Mouse (Mus musculus): Measurements from ENCODE around the gene Leo1.

Gene Leo1

DNA sequence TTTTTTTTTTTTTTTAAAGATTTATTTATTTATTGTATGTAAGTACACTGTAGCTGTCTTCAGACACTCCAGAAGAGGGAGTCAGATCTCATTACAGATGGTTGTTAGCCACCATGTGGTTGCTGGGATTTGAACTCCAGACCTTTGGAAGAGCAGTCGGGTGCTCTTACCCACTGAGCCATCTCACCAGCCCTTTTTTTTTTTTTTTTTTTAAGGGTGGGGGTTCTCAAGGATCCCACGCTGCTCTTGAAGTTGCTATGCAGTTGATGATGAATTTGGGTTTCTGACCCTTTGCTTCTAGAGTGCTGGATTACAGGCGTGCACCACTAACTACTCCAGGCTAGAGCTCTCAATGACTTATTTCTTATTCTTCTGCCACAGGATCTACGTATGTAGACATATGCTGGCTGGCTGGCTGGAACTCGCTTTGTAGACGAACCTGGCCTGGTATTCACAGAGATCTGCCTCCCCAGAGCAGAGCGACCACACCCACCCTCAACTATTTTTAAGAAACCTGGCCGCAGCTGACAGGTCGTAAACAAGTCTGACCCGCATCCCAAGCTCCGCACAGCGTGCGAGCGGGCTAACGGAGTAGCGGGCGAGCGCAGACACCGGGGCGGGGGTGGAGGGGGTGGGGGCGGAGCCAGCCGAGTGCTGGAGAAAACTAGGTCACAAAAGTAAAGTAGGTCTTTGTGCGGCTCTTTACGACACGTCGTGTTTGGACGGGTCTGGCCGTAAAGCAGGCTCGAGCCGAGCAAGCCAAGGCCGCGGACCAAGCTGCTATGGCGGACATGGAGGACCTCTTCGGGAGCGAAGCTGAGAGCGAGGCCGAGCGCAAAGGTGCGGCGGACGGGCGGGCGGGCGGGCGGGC lies at the start of gene Leo1:
Gene Leo1 (plus strand): TSS at position 729 of the 871 bp plus-strand sequence.
- peak; percentile 90 to 95 for DNase-seq

DNA sequence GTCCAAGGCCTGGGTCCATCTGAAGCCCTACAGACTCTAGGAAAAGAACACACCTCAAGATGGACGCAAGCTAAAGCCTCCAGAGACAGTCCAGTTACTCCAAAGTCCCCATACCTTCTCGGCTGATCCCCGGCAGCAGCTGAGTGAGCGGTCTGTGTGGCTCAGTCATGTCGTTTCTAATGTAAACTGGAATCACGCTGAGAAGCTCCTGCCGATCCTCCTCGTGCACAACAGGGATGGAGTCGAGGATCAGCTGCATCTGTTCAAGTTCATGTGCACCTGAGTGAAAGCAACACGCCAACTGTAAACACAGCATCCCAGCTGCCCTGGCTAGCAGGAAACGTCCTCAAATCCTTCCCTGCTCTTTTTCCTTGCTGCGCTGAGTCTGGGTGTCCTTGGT lies 48.1 kb upstream of the Leo1 start:
- no peak for DNase-seq

DNA sequence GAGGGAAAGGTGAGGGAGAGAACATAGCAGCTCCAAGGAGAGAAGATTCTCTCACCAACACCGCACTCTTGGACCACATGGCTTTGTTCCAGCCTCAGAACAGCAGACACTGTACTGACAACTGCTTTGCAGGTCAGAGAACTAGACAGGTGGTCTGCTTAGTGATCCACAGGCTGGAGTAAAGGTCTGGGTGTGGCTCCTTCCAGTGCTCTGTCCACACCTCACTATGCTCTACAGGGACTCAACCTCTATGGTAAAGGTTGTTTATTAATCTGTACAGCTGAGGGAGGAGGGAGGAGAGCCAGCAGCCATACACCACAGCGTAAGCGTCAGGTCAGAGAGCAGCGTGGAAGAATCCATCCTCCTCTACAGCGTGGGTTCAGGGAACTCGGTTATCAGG lies 45.4 kb upstream of the Leo1 start:
- no peak for DNase-seq

DNA sequence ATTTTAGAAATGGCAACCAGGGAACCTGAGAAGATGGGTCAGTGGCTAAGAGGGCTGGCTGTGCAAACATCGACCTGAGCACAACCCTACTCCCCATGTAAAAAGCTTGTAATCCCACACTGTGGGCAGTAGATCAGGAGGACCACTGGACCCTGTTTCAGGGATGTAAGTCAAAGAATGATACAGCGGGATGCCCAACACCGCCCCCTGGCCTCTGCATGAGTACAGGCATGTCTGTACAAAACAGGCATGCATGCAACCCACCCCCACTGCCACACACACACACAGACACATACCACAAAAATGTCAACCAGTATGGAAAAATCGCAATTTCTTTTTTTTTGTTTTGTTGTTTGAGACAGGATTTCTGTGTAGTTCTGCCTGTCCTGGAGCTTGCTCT lies 42.3 kb upstream of the Leo1 start:
- DNase-seq, result no peak

DNA sequence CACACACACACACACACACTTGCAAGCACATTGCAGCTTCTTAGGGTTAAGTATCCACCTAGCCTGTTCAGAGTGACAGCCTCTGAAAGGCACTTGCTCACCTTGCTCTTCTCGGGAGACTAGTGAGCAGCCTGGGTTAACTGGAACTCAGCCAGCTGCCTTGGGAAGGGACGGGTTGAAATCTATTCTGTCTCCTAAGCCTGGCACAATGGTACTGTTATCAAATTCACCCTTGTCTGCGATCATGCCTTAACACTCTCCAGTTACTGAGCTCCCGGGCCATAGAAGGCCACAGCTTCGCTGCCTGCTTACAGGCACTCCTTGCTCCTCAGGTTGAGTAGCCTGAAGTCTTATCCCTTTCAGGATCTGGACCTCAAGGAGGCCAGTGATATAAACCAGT lies 40.7 kb upstream of the Leo1 start:
- peak in 1 of 2 experiments; percentile 27 for DNase-seq

DNA sequence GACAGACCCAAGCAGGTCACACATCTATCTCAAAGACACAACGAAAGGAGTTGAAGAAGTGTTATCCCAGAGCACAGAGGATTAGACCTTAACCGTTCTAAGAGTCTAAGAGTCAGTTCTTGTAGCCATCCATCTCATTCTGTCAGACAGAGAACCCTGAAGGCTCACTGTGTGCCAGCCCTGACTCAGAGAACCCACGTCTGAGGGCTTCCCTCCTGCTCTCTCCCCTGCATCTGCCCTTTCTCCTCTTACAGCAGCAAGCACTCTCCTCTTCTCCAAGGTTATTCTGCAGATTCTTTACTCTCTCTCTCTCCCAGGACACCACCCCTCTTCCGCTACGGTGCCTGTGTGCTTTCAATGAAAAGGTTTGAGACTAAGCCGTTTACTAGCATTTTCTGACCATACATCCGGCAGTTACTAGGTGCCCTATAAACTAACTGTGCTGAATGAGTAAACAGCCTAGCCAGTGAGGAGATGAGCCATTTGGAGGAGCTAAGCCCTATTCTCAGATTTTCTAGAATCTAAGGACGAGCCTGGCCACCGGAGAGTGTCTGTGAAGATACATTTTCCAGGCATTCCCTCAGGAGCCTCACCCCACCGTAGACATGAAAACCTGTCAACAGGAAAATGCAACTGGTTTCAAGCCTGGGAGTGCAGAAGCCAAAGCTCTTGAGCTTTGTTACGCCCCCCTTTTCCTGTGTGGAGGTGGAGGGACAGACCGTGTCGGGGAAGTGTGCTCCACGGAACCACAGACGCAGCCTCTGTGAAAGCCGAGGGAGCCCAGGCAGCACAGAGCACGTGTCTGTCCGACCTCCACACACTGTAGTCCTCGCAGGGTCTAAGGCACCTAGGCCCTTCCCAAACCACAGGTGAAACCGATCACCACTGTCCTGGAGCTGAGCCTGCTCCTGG lies 39.5 kb upstream of the Leo1 start:
- no peak for DNase-seq

DNA sequence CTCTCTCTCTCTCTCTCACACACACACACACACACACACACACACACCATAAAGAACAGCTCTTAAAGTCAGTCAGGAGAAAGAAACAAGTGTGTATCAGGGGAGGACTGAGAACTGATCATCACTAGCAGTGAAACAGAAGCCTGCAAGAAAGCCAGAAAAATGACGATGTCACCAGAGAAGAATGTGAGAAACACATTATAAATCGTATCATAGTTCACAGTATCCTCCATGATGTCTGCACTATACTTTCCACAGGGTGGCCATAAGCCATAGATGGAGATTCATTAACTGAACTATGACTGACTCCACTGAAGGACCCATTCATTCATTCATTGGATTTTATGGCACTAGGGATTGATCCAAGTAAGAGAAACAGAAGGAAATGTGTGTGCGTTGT lies 37.8 kb upstream of the Leo1 start:
- DNase-seq, result no peak

DNA sequence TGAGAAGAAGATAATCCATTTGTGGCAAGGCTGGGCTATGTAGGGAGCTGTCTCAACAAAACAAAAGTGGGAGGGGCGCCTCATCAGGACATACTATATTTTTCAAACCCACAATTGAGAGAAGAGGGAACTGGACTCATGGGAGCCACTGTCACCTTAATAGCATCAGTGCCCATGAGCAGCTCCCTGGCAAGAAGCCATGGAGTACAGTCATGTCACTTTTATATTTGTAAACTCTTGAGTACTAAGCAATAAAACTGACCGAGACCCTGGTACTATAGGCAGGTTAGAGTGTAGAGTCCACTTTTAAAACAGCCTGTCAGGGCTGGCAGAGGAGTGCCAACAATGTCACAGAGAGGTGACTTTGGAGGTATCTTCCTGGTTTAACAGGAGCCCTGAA lies 35.2 kb upstream of the Leo1 start:
- no peak for DNase-seq

DNA sequence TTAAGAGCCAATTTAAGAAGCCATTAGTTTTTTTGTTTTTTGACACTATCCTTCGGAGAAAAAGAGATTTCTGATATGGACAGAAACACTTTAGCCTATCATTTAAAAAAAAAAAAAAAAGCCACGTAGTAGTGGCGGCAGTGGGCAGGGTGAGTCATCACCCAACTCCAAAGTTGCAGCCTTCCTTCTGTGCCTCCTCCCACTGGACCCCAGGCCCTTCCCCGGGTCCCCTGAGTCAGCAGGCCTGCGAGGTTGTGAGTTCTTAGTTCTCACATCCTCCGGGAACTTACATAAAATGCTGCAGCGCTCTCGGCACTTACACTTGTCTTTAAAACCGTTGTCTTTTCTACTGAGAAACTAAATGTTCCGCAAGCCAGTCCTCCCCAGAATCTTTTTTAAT lies 33.5 kb upstream of the Leo1 start:
- peak; percentile 37 to 43 for DNase-seq

DNA sequence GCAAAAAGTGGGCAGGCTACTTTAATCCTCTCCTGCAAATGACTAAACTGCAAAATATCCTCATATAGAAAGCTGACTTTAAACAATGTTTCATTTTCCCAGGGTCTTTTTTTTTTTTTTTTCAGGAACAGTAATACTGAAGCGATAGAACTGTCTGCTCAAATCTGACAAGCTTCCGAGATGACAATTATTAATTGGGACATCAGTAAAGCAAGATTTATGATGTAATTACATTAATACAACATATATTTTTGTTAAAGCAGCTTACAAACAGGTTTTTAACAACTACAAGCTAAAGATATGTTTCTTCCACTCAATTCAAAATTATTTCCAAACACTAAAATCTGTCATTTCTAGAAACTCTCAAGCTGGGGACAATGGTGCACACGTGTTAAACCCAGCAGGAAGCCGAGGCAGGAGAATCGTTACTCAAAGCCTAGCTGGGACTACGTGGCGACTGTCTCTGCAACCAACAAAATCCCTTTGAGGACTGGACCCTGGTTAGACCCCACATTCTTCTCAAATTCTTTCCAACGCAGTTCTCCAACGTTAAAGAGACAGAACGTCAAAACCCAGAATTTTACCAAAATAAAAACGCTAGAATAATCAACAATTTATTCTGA lies 33.0 kb upstream of the Leo1 start:
- no peak for DNase-seq

DNA sequence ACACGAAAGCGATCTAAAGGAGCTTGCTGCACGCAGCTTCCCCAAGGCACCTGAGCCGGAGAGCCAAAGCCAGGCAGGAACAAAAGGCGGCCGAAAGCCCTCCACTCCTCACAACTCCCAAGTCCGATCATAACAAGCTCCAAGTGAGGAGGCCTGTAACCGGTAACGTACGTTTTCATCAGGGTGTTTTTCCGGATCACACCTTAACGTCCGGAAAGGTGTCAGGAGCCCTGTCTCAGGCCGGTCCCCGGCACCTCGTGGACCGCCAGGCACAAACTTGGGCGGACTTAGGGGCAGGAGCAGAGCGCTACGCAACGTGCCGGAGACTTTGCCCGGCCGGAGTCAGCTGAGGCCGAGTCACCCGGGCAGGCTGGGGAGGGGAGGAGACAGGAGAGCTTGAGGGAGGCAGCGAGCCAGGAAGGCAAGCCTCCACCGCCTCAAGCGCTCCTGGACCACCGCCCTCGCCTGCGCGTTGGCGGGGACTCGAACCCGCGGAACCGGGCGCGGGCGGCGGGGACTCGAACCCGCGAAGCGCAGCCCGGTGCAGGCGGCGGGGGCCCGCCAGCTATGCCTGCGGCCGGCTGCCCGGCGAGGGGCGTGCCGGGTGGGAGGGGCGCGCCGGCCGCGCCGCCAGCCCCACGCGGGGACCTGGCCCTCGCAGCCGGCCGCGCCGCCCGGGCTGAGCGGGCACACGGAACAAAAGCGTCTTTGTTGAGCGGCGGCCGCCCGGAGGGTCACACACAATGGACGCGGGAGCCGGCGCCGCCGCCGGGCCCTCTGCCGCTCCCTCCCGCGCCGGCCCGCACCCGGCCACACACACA lies 32.1 kb upstream of the Leo1 start:
- DNase-seq, result peak; percentile 88

DNA sequence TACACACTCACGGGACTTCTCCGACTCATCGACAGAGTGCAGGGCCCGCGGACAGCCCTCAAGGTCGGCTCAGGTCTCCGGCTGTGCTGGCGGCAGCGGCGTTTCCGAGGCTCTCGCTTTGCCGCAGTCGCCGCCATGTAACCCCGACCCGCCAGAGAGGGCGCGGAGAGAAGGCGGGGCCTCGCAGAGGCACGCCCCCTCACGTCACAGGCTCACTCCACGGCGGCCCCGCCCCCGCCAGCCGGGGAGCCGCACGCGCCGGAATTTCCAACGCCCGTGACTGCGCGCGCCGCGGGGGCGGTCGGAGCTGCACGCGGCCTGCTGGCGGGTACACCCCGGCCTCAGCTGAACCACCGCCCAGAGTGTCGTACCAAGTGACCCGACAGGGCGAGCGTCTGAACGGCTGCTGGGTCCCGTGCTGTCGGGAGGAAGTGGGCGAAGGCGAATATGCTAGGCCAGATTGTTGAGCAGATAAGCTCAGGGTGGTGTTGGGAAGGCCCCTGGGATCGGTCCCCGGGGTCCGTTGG lies 31.4 kb upstream of the Leo1 start, which contains the start of gene Mapk6:
Gene Mapk6 (minus strand): TSS at position 154 of the 527 bp plus-strand sequence.
- DNase-seq, result peak; percentile 96 to 99

DNA sequence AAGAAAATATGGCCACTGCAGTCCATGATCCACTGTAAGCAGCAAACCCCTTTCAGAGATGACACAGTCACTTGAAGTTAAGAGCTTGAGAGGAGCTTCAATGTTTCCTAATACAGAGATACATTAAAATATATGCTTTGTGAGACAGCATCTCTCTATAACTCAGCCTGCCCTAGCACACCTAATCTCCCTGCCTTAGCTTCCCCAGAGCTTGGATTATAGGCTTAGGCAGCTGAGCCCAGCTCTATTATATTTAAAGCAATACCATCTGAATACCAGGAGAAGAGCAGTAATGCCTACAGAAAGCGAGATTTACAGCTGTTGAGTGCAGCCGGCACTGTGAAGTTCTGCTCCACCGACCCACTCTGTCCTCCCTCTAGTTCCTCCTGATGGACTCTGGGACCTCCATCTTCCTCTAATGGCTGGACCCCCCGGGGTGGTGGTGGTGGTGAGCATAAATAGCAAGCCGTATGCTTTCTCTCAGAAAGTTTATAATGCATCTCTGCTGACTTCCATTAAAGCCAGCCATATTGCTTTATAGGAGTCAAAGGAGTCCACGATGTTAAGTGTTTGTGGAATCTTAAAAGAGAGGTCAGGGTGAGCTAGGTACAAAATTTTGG lies 30.3 kb upstream of the Leo1 start:
- no peak for DNase-seq

DNA sequence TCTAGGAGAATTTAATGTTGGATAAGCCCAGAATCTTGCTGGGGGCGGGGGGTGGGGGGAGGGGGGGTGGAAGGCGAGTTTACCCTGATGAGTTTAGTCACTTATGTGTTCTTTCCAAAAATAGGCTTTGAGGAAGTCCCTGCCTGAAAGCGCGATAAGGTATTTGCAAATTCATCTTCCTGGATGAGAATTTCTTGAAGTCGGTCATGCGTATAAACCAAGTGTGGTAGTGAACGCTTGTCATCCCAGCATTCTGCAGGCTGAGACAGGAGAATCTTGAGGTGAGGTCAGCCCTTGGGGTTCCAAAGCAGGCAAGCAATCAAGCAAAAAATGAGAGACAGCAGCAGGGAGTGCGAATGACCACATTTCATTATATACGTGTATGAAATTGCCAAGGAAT lies 29.7 kb upstream of the Leo1 start:
- no peak for DNase-seq

DNA sequence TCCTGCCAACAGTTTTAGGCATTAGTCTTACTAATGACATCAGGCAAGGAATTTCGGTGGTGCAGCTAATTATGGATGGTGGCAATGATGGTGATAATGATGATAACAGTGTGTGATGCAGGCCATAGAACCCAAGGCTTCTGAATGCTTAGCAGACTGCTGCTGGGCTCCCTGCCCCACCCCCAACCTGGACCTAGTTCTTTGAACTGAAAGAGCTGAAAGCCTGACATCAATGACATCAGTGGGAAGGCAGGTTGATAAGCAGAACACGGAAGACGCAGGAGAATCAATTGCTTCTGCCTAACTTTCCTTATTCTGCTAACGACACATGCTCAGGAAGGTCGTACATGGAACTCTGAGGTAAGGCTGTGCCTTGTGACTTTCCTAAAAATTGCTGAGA lies 28.1 kb upstream of the Leo1 start:
- no peak for DNase-seq

DNA sequence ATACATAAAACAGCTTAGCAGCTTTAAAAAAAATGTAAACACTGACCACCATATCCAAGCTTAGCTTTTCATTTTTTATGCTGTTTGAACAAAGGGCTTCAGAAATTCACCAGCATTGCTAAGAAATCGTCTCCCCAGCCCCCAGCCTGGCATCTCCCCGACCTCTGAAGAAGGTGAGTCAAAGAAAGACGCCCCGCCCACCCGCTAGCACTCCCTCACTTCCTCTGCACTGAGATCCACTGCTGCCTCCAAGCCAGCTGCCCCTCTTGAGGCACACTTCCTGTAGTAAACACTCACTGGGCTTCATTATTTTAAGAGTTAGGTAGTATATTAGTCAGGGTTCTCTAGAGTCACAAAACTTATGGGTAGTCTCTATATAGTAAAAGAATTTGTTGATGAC lies 27.1 kb upstream of the Leo1 start:
- DNase-seq, result no peak

DNA sequence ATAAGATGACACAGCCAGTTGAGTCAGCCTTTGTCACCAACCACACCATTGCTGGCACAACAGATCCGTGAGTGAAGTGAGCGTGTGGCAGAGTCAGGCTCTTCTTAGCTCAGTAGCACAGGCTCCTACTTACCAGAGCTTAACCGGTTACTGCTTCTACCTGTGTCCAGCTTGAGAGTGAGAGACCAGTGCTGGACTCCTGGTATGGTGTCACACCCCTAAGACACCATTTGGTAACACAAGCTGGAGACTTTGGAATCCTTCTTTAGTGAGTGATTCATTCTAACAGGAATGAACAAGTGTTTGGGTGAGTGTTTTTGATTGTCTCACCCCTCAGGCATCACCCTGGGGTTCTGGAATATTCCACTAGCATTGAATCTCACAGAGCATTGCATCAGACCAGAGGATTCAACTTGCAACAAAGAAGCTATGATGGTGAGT lies 19.1 kb upstream of the Leo1 start:
- DNase-seq, result no peak

DNA sequence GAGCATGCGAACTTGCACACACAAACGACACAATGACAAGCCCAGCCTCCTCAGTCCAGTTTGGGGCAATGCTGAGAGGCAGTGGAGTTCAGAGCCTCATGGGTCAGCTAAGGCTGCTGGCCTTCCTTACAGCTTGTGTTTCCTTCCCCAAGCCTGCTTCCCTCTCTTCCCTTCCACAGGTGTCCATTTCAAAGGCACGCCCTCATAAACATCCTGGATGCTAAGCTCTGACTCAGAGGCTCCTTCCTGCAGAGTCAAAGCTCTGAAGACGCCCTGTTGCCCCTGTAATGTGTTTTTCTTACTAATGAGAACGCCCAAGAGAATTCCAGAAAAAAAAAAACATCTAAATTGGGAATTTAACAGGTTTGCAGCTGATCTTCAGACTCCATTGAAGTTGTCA lies 17.6 kb upstream of the Leo1 start:
- DNase-seq, result peak in 1 of 2 experiments; percentile 28

DNA sequence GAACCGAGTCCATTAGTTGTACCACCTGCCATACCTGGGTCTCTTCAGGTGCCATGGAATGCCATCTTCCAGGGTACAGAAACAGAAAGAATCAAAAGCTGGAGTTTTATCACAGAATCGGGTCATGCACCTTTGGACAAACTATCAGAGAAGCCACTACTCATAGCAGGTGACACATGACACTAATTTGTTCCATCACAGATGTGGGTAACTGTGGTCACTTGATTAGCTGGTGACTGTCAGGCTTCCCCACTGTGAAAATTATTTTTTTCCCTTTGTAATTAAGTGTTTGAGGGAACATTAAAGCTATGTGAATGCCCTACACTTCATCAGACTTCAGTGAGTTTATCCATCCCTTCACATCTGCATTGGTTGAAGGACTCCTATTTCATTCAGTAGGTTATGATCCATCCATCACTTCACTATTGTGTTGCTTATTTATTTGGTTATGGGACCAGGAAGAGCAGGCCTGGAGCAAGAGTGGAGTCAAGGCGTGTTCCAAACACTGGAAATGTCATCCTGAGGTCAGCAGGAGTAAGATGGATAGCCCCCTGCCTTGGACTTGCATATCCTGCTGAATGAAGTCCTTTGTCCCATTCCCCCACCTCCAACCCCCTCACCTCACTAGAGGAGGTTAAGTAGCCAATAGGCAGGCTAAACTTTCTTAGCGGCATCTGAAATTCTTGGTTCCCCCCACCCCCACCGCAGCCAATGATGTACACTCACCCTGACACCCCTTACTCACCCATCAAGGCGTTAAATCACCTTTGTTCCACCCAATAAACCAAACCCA lies 16.8 kb upstream of the Leo1 start:
- no peak for DNase-seq

DNA sequence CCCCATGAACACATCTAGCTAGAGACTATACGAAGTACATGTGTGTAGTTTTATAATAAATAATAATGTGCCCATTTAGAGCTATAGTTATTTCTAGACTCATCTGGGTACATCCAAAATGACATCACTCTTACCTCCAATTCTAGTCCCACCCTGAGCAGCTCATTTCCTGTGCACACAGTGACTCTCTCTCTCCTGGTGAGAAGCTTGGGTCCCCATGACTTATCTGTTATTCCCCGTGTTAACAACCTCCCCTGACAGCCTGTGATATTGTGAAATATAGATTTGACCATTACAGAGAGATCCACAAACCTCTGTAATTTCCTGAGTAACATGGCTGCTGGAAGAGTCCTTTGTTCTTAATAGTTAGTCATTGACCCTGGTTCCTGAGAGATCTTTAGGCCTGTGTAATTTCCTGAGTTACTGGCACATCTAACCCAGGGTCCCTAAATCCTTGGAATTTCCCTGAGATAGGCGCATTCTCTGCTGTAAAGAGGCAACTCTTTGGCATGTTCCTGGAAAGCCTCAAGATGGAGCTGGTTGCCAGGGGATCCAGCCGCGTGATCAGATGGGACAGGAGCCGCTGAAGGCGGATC lies 15.4 kb upstream of the Leo1 start:
- DNase-seq, result no peak

All from kidney, postnatal 36 days (tissue).